Comparison of ENCODE assay signal across 8 mouse cellular contexts in the genomic region with DNA sequence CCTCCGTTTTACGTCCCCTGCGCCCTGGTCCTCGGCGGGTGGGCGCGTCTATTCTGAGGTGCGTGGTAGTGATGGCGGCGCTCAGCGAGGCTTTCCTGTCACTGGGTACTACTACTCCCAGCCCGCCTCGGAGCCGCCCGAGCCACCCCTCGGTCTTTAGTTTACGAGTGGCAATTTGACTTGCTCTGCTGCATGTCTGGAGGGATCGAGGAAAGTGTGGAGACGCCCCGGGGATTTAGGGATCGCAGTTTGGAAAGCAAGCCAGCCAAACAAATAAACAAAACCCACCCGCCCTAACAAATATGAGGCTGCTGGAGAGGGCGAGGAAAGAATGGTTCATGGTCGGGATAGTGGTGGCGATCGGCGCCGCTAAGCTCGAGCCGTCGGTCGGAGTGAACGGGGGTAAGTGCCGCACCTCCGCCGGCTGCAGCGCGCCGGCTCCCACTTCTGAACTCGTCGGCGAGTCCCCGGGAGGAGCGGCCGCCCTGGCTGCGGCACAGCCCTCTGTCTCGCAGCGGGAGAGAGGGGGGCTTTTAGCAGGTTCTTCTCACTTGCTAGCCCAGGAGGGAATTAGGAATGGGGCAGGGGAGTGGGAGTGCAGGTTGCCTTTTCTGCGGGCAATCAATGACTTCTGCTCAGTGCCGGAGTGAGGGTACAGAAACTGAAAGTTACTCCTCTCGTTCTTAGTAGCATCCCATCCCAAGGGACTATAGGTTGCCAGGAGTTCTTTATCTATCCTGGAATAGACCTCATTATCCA. TPM values are rescaled to one million over a fixed set of nuclear protein-coding genes. Genes with fewer than 3 reads are reported as not detected.
DNase-seq lines count a peak whose midpoint lies in the region; ATAC-seq lines count a peak whose summit lies in the region.

Slc10a7 (plus strand) TSS at position 74 of the 759 bp plus-strand sequence.

- DNase-seq in adrenal gland, adult (ENCODE audit: inconsistent age in 2 of 2, low spot score in 1 of 2), result peak; percentile 87 to 94
- peak; percentile 90 for DNase-seq in embryo, embryonic 10.5 days (ENCODE audit: low spot score)
- peak; percentile 82 for DNase-seq in gastrocnemius, postnatal 14 days
- DNase-seq in left cerebral cortex, postnatal 25 days (ENCODE audit: low spot score in 2 of 2), result peak; percentile 89 to 93
- DNase-seq in mesoderm, embryonic 11.5 days (ENCODE audit: low read depth, low spot score), result peak; percentile 92
- peak; percentile 91 for DNase-seq in right cerebral cortex, postnatal 25 days
- peak; percentile 71 to 82 for DNase-seq in urinary bladder, postnatal 36 days (ENCODE audit: low spot score in 2 of 2)

- intact Hi-C loops in gastrocnemius, postnatal 14 days (cut with DNase I; ENCODE audit: low total_unique reads), result loop anchor here (10.0 kb wide), 1 partner anchor 135 kb away; no protein-coding TSS in a partner anchor
- intact Hi-C loops in left cerebral cortex, postnatal 25 days (cut with DNase I), result loop anchor here (5.0 kb wide), 2 partner anchors 138 to 518 kb away; partner anchors contain the start of gene Zfp827

- peak; percentile 85 for ATAC-seq in inflammation-experienced regulatory T-cells, adult 6 months

RNA-seq across cellular contexts. Expression of gene Slc10a7, which starts in this region (rescaled TPM):
- total RNA-seq in gastrocnemius, postnatal 14 days (2021), result 1 to 10 TPM; 5.3 to 6.3 TPM
- polyA plus RNA-seq in inflammation-experienced regulatory T-cells, adult 6 months (2017; shearing (Covaris generic)), result 10 to 100 TPM; 13.2 to 19.9 (median 17.1) TPM
- 1 to 10 TPM; 5.9 to 6.2 TPM for total RNA-seq in left cerebral cortex, postnatal 25 days (2021)

Comparison
In these comparisons a context has a peak if more than half of its experiments do, and no peak if none do; other contexts are left out.
1. Peak in every context shown above with its lines: DNase-seq and ATAC-seq.